Mouse (Mus musculus): ENCODE measurements around the gene Pi4kb. TPM values are rescaled to one million over a fixed set of nuclear protein-coding genes. Genes with fewer than 3 reads are reported as not detected.

Pi4kb gene
- polyA plus RNA-seq, 1 experiment = 20.9 TPM

DNA sequence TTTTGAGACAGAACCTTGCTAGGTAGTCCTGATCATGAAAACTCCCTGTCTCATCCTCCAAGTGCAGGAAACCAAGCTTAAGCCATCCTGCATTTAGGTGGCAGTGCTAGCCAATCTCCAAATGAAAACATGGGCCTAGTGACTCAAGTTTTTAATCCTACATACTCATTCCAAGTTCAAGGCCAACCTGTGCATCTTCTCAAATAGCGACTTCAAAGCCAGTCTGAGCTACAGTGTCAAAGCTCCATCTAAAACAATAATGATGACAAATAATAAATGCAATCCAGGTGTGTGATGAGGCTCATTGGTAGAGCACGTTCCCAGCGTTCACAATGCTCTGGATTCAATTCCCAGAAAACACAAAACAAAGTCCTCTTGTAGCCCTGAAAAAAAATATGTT lies 67.1 kb downstream of the Pi4kb start:
- TF ChIP-seq CTCF (IDR thresholded peaks at IDR 0.05; ENCODE audit: extremely low read depth, insufficient read length, insufficient replicate concordance, low read depth, low read length) = no peak
- TF ChIP-seq POLR2A (IDR thresholded peaks at IDR 0.05; ENCODE audit: low read depth, low read length) = no peak
- Histone ChIP-seq H3K4me3 (ENCODE audit: low read depth, low read length) (no peak overlapping the region), H3K4me1 (ENCODE audit: control insufficient read depth, insufficient read depth, insufficient read length, low read length) (peaks cover 4% of the 10 kb centered on the region), H3K36me3 (ENCODE audit: control insufficient read depth, insufficient read depth, low read length) (peaks cover 4% of the 10 kb centered on the region; the same call in 1 of the 2 replicates), H3K27ac (ENCODE audit: insufficient read depth, low read depth, low read length) (no peak overlapping the region), H3K27me3 (ENCODE audit: control insufficient read depth, insufficient read depth, low read length) (no peaks in the 10 kb centered on the region)
- 10% methylated on average over 3 of the region's 3 CpGs for WGBS

- WGBS = under 1% methylated on average over 36 of the region's 36 CpGs
- TF ChIP-seq POLR2A (IDR thresholded peaks at IDR 0.05; ENCODE audit: low read depth, low read length) (peak; percentile 93), CTCF (IDR thresholded peaks at IDR 0.05; ENCODE audit: extremely low read depth, insufficient read length, insufficient replicate concordance, low read depth, low read length) (no peak)
- Histone ChIP-seq H3K4me3 (ENCODE audit: low read depth, low read length) (peak within 1 kb of the TSS; percentile 95), H3K27me3 (ENCODE audit: control insufficient read depth, insufficient read depth, low read length) (no peaks in the 10 kb centered on the region), H3K4me1 (ENCODE audit: control insufficient read depth, insufficient read depth, insufficient read length, low read length) (peaks cover 4% of the 10 kb centered on the region), H3K36me3 (ENCODE audit: control insufficient read depth, insufficient read depth, low read length) (peaks cover 3% of the 10 kb centered on the region; the same call in 1 of the 2 replicates), H3K27ac (ENCODE audit: insufficient read depth, low read depth, low read length) (peak within 1 kb of the TSS; percentile 58)
These were observed 67.8 kb downstream of the Pi4kb start, which contains the start of gene Psmd4 for GRCm38 (mm10) chr3:95042166-95042837. Gene Psmd4 (minus strand): TSS chr3:95042614.

DNA sequence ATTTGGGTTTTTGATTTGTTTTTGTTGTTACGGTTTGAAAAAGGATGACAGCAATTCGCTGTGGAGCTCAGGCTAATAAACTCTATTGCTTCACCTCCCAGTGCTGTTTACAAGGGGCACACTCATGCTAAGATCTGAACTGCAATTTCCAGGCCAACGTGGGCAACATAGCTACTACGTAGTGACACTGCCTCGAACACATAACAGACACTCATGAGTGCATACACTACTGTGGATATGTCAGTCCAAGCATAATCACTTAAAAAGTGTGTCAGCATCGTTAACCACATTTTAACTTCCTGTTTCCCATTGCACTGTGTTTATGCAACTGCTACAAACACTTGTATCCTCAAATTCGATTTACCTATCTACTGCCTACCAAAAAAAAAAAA lies 68.3 kb downstream of the Pi4kb start:
- Histone ChIP-seq H3K27ac (ENCODE audit: insufficient read depth, low read depth, low read length) (peak overlapping the region; percentile 58), H3K36me3 (ENCODE audit: control insufficient read depth, insufficient read depth, low read length) (peaks cover 3% of the 10 kb centered on the region; the same call in 1 of the 2 replicates), H3K4me1 (ENCODE audit: control insufficient read depth, insufficient read depth, insufficient read length, low read length) (peaks cover 4% of the 10 kb centered on the region), H3K4me3 (ENCODE audit: low read depth, low read length) (peak overlapping the region; percentile 95), H3K27me3 (ENCODE audit: control insufficient read depth, insufficient read depth, low read length) (no peaks in the 10 kb centered on the region)
- no peak for TF ChIP-seq POLR2A (IDR thresholded peaks at IDR 0.05; ENCODE audit: low read depth, low read length)
- no peak for TF ChIP-seq CTCF (IDR thresholded peaks at IDR 0.05; ENCODE audit: extremely low read depth, insufficient read length, insufficient replicate concordance, low read depth, low read length)
- 9% methylated on average over 7 of the region's 7 CpGs for WGBS

GRCm38 (mm10) chr3:95043251-95043650 lies 68.7 kb downstream of the Pi4kb start:
- peaks cover 3% of the 10 kb centered on the region; the same call in 1 of the 2 replicates for H3K36me3 ChIP-seq (ENCODE audit: control insufficient read depth, insufficient read depth, low read length)
- 50% methylated on average over 6 of the region's 6 CpGs for WGBS
- no peak overlapping the region for H3K27ac ChIP-seq (ENCODE audit: insufficient read depth, low read depth, low read length)
- TF ChIP-seq CTCF (IDR thresholded peaks at IDR 0.05; ENCODE audit: extremely low read depth, insufficient read length, insufficient replicate concordance, low read depth, low read length) = no peak
- TF ChIP-seq POLR2A (IDR thresholded peaks at IDR 0.05; ENCODE audit: low read depth, low read length) = no peak
- no peak overlapping the region for H3K4me3 ChIP-seq (ENCODE audit: low read depth, low read length)
- H3K27me3 ChIP-seq (ENCODE audit: control insufficient read depth, insufficient read depth, low read length) = no peaks in the 10 kb centered on the region
- H3K4me1 ChIP-seq (ENCODE audit: control insufficient read depth, insufficient read depth, insufficient read length, low read length) = peaks cover 4% of the 10 kb centered on the region

DNA sequence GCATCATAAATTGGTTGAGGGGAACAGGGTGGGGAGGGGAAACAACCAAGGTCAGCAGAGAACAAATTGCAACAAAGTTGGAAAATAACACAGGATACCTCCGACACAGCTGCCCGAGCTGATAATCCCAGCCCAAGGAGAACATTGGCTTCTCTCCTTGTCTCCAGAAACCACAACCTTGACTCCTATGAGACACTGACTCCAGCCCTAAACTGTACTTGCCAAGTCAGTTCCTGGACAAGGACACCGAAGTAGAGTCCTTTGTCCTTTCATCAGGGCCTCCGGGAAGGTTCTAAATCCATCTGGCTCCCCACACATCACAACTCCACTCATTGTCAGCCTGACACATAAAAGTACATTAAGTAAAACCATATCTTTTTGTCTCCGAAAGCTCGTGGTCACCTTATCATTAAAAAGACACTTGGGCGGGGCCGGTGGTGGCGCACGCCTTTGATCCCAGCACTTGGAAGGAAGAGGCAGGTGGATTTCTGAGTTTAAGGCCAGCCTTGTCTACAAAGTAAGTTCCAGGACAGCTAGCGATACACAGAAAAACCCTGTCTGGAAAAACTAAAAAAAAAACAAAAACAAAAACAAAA lies 72.0 kb downstream of the Pi4kb start:
- H3K36me3 ChIP-seq (ENCODE audit: control insufficient read depth, insufficient read depth, low read length) = no peaks in the 10 kb centered on the region
- H3K4me1 ChIP-seq (ENCODE audit: control insufficient read depth, insufficient read depth, insufficient read length, low read length) = peaks cover 2% of the 10 kb centered on the region; the same call in 1 of the 2 replicates
- WGBS = 62% methylated on average over 11 of the region's 11 CpGs
- TF ChIP-seq CTCF (IDR thresholded peaks at IDR 0.05; ENCODE audit: extremely low read depth, insufficient read length, insufficient replicate concordance, low read depth, low read length) (no peak), POLR2A (IDR thresholded peaks at IDR 0.05; ENCODE audit: low read depth, low read length) (no peak)
- no peak overlapping the region for H3K4me3 ChIP-seq (ENCODE audit: low read depth, low read length)
- H3K27ac ChIP-seq (ENCODE audit: insufficient read depth, low read depth, low read length) = no peak overlapping the region
- H3K27me3 ChIP-seq (ENCODE audit: control insufficient read depth, insufficient read depth, low read length) = no peaks in the 10 kb centered on the region

DNA sequence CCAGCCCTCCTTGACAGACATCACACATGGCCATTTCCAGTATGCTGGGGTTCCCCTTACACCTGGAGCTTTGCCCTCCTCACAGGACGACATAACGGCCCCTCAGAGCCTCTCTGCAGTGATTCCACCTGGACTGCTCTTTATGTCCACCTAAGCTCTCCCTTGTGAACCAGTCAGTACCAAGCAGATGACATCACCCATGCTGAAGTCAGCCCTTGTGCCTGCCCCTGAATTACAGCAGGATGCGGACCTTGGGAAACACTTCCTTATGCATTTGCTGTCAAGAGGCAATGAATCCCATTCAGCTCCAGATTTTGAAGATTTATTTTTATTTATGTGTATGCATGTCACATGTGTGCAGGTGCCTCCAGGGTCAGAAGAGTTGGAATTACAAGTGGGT lies 73.4 kb downstream of the Pi4kb start:
- Histone ChIP-seq H3K4me3 (ENCODE audit: low read depth, low read length) (no peak overlapping the region), H3K36me3 (ENCODE audit: control insufficient read depth, insufficient read depth, low read length) (no peaks in the 10 kb centered on the region), H3K4me1 (ENCODE audit: control insufficient read depth, insufficient read depth, insufficient read length, low read length) (no peaks in the 10 kb centered on the region; the same call in 1 of the 2 replicates), H3K27me3 (ENCODE audit: control insufficient read depth, insufficient read depth, low read length) (no peaks in the 10 kb centered on the region), H3K27ac (ENCODE audit: insufficient read depth, low read depth, low read length) (no peak overlapping the region)
- TF ChIP-seq CTCF (IDR thresholded peaks at IDR 0.05; ENCODE audit: extremely low read depth, insufficient read length, insufficient replicate concordance, low read depth, low read length) = no peak
- no peak for TF ChIP-seq POLR2A (IDR thresholded peaks at IDR 0.05; ENCODE audit: low read depth, low read length)
- 64% methylated on average over 3 of the region's 3 CpGs for WGBS

DNA sequence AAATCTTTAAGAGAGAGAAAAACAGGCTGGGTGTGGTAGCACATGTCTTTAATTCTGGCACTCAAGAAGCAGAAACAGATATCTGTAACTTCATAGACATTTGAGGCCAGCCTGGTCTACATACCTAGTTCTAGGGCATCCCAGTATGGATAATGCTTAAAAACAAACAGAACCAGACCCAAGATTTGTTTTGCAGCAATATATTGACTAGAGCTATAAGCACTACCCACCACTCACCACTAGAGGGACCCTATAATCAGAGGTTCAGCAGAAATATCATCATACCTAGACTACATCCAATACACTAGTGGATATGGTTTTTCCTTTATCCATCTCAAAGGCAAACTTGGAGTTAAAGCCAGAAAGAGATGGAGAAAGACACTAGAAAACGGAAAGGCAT lies 78.4 kb downstream of the Pi4kb start:
- Histone ChIP-seq H3K4me3 (ENCODE audit: low read depth, low read length) (no peak overlapping the region), H3K27ac (ENCODE audit: insufficient read depth, low read depth, low read length) (no peak overlapping the region), H3K4me1 (ENCODE audit: control insufficient read depth, insufficient read depth, insufficient read length, low read length) (no peaks in the 10 kb centered on the region), H3K36me3 (ENCODE audit: control insufficient read depth, insufficient read depth, low read length) (peaks cover under 1% of the 10 kb centered on the region; the same call in 1 of the 2 replicates), H3K27me3 (ENCODE audit: control insufficient read depth, insufficient read depth, low read length) (no peaks in the 10 kb centered on the region)
- no peak for TF ChIP-seq CTCF (IDR thresholded peaks at IDR 0.05; ENCODE audit: extremely low read depth, insufficient read length, insufficient replicate concordance, low read depth, low read length)
- TF ChIP-seq POLR2A (IDR thresholded peaks at IDR 0.05; ENCODE audit: low read depth, low read length) = no peak
- WGBS = 43% methylated on average over 1 of the region's 1 CpGs

All from small intestine, adult 2 months (tissue).